Mouse (Mus musculus): ENCODE data around the gene Ano1. TPM values are rescaled to one million over a fixed set of nuclear protein-coding genes. Genes with fewer than 3 reads are reported as not detected.

Gene Ano1
- total and polyA plus RNA-seq, 2 experiments from 2014 or later: 7.5 to 11.6 TPM

- TF ChIP-seq CTCF (IDR thresholded peaks at IDR 0.05): no peak
- Histone ChIP-seq H3K36me3 (ENCODE audit: insufficient read depth, low read length) (no peaks in the 10 kb centered on the region), H3K9ac (replicated peaks; ENCODE audit: low read length, poor library complexity, severe bottlenecking) (no peak overlapping the region), H3K4me2 (ENCODE audit: low read depth, low read length, poor library complexity, severe bottlenecking) (no peak overlapping the region), H3K9me3 (ENCODE audit: low read length) (no peaks in the 10 kb centered on the region), H3K4me1 (ENCODE audit: insufficient read depth, low read length) (0 out of 2 replicates have a peak, but pooled peaks cover 3% of the 10 kb centered on the region), H3K27ac (ENCODE audit: low read depth, low read length) (no peak overlapping the region), H3K27me3 (ENCODE audit: insufficient read depth, low read length) (peaks cover 5% of the 10 kb centered on the region; the same call in 1 of the 2 replicates), H3K4me3 (ENCODE audit: low read depth, low read length) (no peak overlapping the region)
- ATAC-seq (ENCODE audit: low FRiP score): 0 out of 2 replicates have a peak, but pooled peaks have one; percentile 47
- peak; percentile 62 for DNase-seq (ENCODE audit: low spot score)
- WGBS: 14% methylated on average over 5 of the region's 5 CpGs
Observed at GRCm38 (mm10) chr7:144684467-144684866, 67.3 kb downstream of the Ano1 start.

- TF ChIP-seq CTCF (IDR thresholded peaks at IDR 0.05): no peak
Observed at GRCm38 (mm10) chr7:144680096-144680495, 71.7 kb downstream of the Ano1 start.

GRCm38 (mm10) chr7:144678241-144679030 is 73.3 kb downstream of the Ano1 start:
- peak overlapping the region; percentile 42 for H3K4me3 ChIP-seq (ENCODE audit: low read depth, low read length)
- 0 out of 2 replicates have a peak overlapping the region, but pooled peaks have one; percentile 26 for H3K9ac ChIP-seq (replicated peaks; ENCODE audit: low read length, poor library complexity, severe bottlenecking)
- DNase-seq (ENCODE audit: low spot score) (no peak), ATAC-seq (ENCODE audit: low FRiP score) (no peak)
- no peaks in the 10 kb centered on the region for H3K36me3 ChIP-seq (ENCODE audit: insufficient read depth, low read length)
- H3K4me2 ChIP-seq (ENCODE audit: low read depth, low read length, poor library complexity, severe bottlenecking): peak overlapping the region; percentile 81
- no peaks in the 10 kb centered on the region for H3K9me3 ChIP-seq (ENCODE audit: low read length)
- no peaks in the 10 kb centered on the region for H3K4me1 ChIP-seq (ENCODE audit: insufficient read depth, low read length)
- 10% methylated on average over 61 of the region's 68 CpGs for WGBS
- H3K27me3 ChIP-seq (ENCODE audit: insufficient read depth, low read length): peaks cover 14% of the 10 kb centered on the region; the same call in 1 of the 2 replicates
- H3K27ac ChIP-seq (ENCODE audit: low read depth, low read length): no peak overlapping the region
- no peak for TF ChIP-seq CTCF (IDR thresholded peaks at IDR 0.05)

More at GRCm38 (mm10) chr7:144680096-144680495, 71.7 kb downstream of the Ano1 start:
- Histone ChIP-seq H3K27ac (ENCODE audit: low read depth, low read length) (no peak overlapping the region), H3K9me3 (ENCODE audit: low read length) (no peaks in the 10 kb centered on the region), H3K4me2 (ENCODE audit: low read depth, low read length, poor library complexity, severe bottlenecking) (no peak overlapping the region), H3K27me3 (ENCODE audit: insufficient read depth, low read length) (peaks cover 14% of the 10 kb centered on the region; the same call in 1 of the 2 replicates), H3K36me3 (ENCODE audit: insufficient read depth, low read length) (no peaks in the 10 kb centered on the region), H3K4me1 (ENCODE audit: insufficient read depth, low read length) (no peaks in the 10 kb centered on the region), H3K4me3 (ENCODE audit: low read depth, low read length) (no peak overlapping the region), H3K9ac (replicated peaks; ENCODE audit: low read length, poor library complexity, severe bottlenecking) (no peak overlapping the region)
- ATAC-seq (ENCODE audit: low FRiP score) (no peak), DNase-seq (ENCODE audit: low spot score) (no peak)
- WGBS: 82% methylated on average over 5 of the region's 5 CpGs

- Histone ChIP-seq H3K27me3 (ENCODE audit: insufficient read depth, low read length) (peaks cover 14% of the 10 kb centered on the region; the same call in 1 of the 2 replicates), H3K4me2 (ENCODE audit: low read depth, low read length, poor library complexity, severe bottlenecking) (peak overlapping the region; percentile 81), H3K36me3 (ENCODE audit: insufficient read depth, low read length) (no peaks in the 10 kb centered on the region), H3K4me3 (ENCODE audit: low read depth, low read length) (no peak overlapping the region), H3K27ac (ENCODE audit: low read depth, low read length) (no peak overlapping the region), H3K9ac (replicated peaks; ENCODE audit: low read length, poor library complexity, severe bottlenecking) (no peak overlapping the region), H3K4me1 (ENCODE audit: insufficient read depth, low read length) (no peaks in the 10 kb centered on the region), H3K9me3 (ENCODE audit: low read length) (no peaks in the 10 kb centered on the region)
- 47% methylated on average over 11 of the region's 12 CpGs for WGBS
- no peak for TF ChIP-seq CTCF (IDR thresholded peaks at IDR 0.05)
- no peak for DNase-seq (ENCODE audit: low spot score)
- 0 out of 2 replicates have a peak, but pooled peaks have one; percentile 48 for ATAC-seq (ENCODE audit: low FRiP score)
Observed at GRCm38 (mm10) chr7:144677341-144678086, 74.3 kb downstream of the Ano1 start.

- Histone ChIP-seq H3K9me3 (ENCODE audit: low read length) (no peaks in the 10 kb centered on the region), H3K36me3 (ENCODE audit: insufficient read depth, low read length) (no peaks in the 10 kb centered on the region), H3K4me2 (ENCODE audit: low read depth, low read length, poor library complexity, severe bottlenecking) (no peak overlapping the region), H3K27me3 (ENCODE audit: insufficient read depth, low read length) (peaks cover 14% of the 10 kb centered on the region; the same call in 1 of the 2 replicates), H3K4me3 (ENCODE audit: low read depth, low read length) (no peak overlapping the region), H3K27ac (ENCODE audit: low read depth, low read length) (no peak overlapping the region), H3K4me1 (ENCODE audit: insufficient read depth, low read length) (no peaks in the 10 kb centered on the region), H3K9ac (replicated peaks; ENCODE audit: low read length, poor library complexity, severe bottlenecking) (no peak overlapping the region)
- 94% methylated on average over 8 of the region's 8 CpGs for WGBS
- DNase-seq (ENCODE audit: low spot score) (no peak), ATAC-seq (ENCODE audit: low FRiP score) (no peak)
- TF ChIP-seq CTCF (IDR thresholded peaks at IDR 0.05): no peak
Observed at GRCm38 (mm10) chr7:144675632-144676031, 76.1 kb downstream of the Ano1 start.

Measured in midbrain, postnatal 0 days (tissue).